Mouse (Mus musculus): ENCODE measurements around the gene Erc2.

Gene Erc2

DNA sequence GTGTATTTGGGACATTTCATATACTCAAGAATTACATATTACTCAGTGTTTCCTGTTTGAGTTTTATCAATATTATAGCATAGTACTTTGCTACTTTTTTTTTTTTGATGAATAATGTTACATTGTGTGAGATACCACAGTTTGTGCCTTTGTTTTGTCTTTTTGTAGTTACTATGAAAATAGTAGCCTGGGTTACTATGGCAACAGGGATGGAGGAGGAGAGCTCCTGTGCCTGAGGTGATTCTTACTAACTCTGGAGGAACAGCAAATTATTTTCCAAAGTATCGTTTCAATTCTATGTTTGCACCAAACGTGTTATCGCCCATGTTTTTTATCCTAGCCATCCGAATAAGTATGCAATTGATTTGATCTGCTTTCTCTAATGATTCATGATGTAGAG is 438.7 kb downstream of the Erc2 start:
- DNase-seq (ENCODE audit: low read depth, low spot score) = no peak

DNA sequence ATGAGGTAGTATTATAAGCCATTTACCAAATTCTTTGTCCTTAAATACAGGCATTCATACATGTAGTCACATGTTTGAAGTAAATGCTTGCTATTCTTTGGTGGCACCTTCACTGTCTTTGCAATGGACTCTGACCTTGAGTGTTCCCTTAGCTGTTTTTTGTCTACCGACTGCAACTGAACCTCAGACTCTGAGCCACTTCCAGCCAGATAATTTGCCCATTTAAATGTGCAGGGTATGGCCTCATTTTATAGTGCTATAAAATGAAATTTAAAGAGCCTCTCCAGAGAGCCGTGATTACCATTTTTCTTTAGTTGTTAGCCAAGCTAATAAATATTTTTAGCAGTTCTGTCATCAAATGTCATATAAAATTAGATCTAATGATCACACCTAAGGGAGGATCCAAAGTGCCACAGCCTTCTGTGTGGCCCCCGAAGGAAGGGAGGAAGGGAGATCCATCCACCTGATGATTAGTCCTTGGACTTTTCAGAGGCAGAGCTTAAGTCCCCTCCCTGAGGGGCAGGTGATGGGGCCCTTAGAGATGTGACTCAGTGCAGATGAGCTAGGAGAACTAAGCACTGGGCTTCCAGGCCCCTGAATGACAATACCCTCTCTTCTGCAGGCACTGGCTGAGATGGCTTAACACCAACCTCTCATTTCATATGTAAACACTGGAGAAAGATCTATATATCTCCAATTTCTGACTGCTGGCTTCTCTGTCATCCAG is 439.6 kb downstream of the Erc2 start:
- DNase-seq (ENCODE audit: low read depth, low spot score) = no peak

- no peak for DNase-seq (ENCODE audit: low read depth, low spot score)
Measured at GRCm38 (mm10) chr14:28068021-28068420, 445.8 kb downstream of the Erc2 start.

DNA sequence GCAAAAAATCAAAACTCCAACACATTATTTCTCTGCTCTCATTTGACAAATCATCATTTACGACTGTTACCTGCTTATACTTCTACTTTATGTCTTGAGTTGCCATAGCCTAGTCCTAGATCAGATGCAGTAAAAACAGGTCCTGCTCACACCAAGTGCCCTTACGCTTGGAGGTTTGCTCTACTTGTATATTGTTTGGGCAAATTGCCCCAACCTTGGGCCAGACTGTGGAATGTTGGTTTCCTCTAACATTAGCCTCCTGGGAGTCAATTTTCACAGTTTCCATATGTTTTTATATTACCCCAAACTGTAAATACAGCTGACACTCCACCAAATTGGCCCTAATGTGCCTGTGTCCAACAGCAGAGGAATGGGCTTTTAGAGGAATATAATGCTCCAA is 447.6 kb downstream of the Erc2 start:
- no peak for DNase-seq (ENCODE audit: low read depth, low spot score)

GRCm38 (mm10) chr14:28072561-28072960 is 450.3 kb downstream of the Erc2 start:
- DNase-seq (ENCODE audit: low read depth, low spot score) = no peak

GRCm38 (mm10) chr14:28089636-28090443 is 467.6 kb downstream of the Erc2 start:
- peak; percentile 17 for DNase-seq (ENCODE audit: low read depth, low spot score)

DNA sequence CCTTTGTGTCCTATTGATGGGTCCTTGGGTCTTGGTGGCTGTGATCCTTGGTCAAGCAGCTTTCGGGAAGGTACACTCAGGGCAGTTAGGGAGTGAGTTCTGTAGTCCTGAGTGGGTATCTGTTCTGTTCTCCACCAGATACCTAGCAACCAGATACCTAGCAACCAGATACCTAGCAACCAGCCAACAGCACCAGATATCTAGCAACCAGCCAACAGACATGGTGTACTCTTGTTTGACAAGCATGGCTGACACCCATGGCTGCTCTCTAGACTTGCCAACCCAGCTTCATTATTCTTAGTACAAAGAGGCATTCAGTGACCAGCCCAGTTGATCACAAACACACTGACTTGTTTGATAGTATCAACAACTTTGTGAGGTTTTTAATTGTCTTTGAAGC is 469.1 kb downstream of the Erc2 start:
- no peak for DNase-seq (ENCODE audit: low read depth, low spot score)

DNA sequence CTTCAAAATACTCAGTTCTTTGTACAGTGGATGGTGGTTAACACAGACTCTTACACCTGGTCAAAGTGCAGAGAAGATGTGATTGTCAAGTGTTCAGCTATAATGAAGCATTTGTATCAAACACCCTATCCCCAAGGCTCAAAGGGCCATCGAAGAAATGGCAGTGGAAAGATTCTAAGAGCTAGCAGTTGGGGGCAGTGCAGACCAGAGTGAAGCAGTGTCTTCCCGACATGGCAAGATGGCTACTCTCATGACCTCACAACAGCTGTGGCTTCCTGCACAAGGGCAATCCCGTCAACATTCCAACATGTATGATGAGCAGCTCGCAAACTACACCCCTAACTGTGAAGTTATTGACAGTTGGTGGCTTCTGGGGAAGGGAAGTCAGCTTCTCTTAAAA is 471.0 kb downstream of the Erc2 start:
- no peak for DNase-seq (ENCODE audit: low read depth, low spot score)

DNA sequence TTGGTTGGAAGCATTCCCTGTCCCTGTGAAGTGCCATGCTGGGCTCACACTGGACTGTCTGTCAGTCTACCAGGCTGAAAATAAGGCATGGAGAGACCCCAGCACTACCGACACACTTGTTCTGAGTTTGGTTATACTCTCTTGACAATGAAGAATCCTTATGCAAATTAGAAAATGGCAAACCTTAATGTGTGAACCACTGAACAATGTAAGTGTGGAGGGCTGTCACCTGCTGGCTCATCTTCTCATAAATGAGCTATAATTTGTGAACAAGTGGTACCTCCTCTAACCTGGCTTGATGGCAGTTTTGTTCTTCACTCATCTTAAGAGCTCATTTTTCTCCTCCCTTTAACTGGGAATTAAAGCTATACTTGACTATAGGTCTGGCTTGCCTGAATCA is 471.7 kb downstream of the Erc2 start:
- DNase-seq (ENCODE audit: low read depth, low spot score) = no peak

- no peak for DNase-seq (ENCODE audit: low read depth, low spot score)
Measured at GRCm38 (mm10) chr14:28099084-28099483, 476.9 kb downstream of the Erc2 start.

GRCm38 (mm10) chr14:28113121-28113520 is 490.9 kb downstream of the Erc2 start:
- no peak for DNase-seq (ENCODE audit: low read depth, low spot score)

DNA sequence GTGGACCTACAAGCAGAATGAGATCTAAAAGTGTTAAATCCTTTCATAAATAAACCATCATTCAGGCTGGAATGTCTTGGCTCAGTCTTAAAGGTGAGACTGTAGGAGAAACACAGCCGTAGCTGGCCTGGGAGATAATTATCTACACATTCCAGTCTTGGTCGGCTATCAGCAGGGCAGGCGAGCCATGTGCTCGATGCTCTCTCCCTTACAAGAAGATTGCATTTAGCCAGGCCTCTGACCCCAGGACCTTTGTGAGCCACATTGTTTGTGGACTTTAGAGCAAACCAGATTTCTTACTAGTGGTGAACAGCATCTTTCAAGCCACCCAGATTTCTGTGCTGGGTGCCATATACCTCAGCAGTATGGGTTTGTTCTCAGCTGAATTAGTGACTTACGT is 498.6 kb downstream of the Erc2 start:
- no peak for DNase-seq (ENCODE audit: low read depth, low spot score)

- no peak for DNase-seq (ENCODE audit: low read depth, low spot score)
Measured at GRCm38 (mm10) chr14:28126842-28127241, 504.6 kb downstream of the Erc2 start.

DNA sequence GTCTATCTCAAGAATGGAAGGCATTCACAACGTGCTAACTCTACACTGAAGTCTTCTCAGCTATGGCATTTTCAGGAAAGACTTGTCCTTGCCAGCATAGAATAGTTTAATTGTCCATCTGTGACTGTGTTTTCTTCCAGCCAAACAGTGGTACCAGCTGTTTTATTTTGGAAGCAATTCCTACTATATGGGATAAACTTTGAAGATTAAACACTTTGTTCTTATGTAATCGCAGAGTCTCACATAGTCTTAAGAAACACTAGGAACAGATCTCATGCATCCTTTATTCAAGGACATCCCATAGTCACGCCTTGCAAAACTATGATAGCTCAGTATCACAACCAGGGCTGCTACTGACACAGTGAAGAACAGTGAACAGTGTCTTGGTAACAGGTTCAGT is 506.8 kb downstream of the Erc2 start:
- no peak for DNase-seq (ENCODE audit: low read depth, low spot score)

GRCm38 (mm10) chr14:28143998-28144397 is 521.8 kb downstream of the Erc2 start:
- DNase-seq (ENCODE audit: low read depth, low spot score) = no peak

GRCm38 (mm10) chr14:28147201-28147600 is 525.0 kb downstream of the Erc2 start:
- no peak for DNase-seq (ENCODE audit: low read depth, low spot score)

- DNase-seq (ENCODE audit: low read depth, low spot score) = no peak
Measured at GRCm38 (mm10) chr14:28150942-28151341, 528.7 kb downstream of the Erc2 start.

GRCm38 (mm10) chr14:28155706-28156105 is 533.5 kb downstream of the Erc2 start:
- DNase-seq (ENCODE audit: low read depth, low spot score) = no peak

DNA sequence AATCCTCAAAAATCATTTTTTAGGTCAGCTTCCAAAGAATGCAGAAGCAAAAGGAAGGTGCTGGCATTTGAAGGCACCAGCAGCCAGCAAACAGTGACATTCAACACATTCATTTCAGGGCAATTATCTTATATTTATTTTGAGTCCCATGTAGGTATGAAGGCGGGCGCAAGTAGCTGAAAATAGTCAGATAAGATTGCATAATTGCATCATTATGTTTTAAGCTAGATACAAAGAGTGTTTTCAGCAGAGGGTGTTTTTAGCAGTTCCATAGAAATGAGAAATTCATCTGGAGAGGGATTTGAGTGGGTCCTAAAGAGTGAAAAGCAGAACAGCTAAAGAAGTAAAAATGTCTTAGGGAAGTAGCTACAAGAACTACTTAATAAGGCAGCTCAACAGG is 538.6 kb downstream of the Erc2 start:
- no peak for DNase-seq (ENCODE audit: low read depth, low spot score)

- no peak for DNase-seq (ENCODE audit: low read depth, low spot score)
Measured at GRCm38 (mm10) chr14:28164642-28165408, 542.6 kb downstream of the Erc2 start.

DNA sequence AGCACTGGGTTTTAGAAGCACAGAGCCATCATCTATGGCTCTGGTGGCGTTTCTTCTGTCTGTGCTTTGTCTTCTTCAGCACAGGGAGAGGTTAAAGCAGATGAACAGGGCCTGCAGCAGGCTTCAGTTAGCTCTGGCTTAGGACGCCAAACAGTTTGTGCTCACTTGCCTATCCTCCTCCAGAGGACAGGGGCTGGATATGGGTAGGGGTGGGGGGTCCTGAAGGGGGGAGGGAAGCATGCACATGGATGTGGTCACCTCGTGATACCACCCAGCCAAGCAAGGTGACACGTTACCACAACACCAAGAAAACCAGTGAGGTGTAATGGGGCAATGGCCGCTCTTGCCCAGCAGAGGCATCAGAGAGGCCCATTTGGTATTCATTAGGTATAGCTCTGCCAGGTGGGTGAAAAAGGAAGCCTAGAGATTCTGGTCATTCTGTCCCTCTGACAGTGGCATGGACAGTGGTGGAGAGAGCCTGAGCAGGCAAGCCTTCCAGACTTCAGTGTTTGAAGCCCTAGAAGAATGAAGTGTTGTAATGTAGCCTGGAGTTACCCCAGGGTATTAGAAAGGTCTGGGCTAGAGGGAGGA is 543.5 kb downstream of the Erc2 start:
- DNase-seq (ENCODE audit: low read depth, low spot score) = no peak

DNA sequence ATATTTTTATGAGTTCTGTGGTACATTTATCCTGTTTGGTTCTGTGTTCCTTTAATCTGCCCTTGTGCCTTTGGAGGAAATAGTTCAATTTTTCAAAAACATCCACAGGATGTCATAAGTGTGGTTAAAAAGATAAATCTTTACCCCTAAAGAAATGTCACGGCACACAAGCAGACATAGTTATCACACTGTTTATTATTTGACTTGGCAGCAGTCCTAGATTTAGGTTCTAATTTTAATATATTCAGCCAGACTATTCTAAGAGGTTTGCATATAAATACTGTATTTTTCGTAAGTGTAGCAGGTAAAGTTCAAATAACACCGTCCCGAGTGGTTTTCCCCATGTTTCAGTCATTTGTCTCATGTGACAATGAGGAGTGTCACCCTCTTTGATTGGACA is 548.5 kb downstream of the Erc2 start:
- DNase-seq (ENCODE audit: low read depth, low spot score) = no peak

Data from retina, postnatal 7 days (tissue).